Mouse (Mus musculus): ENCODE results near the gene Pard6a. TPM values are rescaled to one million over a fixed set of nuclear protein-coding genes. Genes with fewer than 3 reads are reported as not detected.

Gene Pard6a
- 10.9 and 14.2 TPM in 2 replicates for polyA plus RNA-seq (2014; fragmentation: Nextera tagmentation; extraction: Ambion mirVana)

DNA sequence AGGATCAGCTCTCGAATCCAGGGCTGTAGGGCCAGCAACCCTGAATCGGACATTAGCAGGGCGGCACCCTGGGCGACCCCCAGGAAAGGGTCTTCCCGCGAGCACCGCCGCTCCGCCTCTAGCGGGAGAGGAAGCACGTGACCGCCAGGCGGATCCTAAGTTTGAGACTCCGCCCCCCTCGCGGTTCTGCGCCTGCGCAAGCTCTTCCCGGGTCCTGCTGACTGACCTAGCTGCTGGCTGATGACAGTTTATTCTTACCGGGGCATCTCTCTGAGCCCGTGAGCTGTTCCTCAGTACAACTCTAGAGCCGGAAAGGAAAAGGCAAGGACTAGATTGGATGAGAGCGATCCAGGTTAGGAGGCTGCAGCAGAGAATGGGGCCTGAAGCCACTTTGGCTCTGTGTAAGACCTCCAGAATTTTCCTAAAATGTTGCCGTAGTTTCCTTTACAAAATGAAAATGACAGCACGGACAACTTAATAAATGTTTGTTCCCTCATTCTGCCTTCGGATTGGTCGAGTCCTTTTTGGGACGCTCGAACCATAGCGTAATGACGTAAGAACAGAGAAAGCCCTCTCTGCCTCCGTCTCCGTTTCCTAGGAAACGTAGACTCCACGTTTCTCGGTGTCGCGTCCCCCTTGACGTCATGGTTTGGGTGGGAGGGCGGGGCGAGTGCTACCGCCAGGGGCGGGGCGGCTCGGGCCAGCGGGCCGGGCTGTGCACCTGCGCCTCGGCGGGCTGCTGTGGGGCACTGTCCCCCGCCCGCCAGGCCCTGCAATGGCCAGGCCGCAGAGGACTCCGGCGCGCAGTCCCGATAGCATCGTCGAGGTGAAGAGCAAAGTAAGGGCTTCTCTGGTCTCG, at the start of gene Pard6a, which contains the start of gene Acd:
TSS of gene Pard6a (plus strand) at position 183 of the 859 bp plus-strand sequence.
TSS of gene Acd (minus strand) at position 137 of the 859 bp plus-strand sequence.
- WGBS (ENCODE audit: insufficient replicate concordance): under 1% methylated on average over 60 of the region's 60 CpGs
- peak within 1 kb of the TSS; percentile 69 for H3K4me3 ChIP-seq (ENCODE audit: low read depth, low read length)
- peak within 1 kb of the TSS; percentile 98 for H3K4me2 ChIP-seq
- H3K36me3 ChIP-seq (ENCODE audit: control insufficient read depth, insufficient read depth, low read length): peaks cover 3% of the 10 kb centered on the region; the same call in 1 of the 2 replicates
- H3K4me1 ChIP-seq (ENCODE audit: control insufficient read depth, insufficient read depth, low read length): peaks cover 13% of the 10 kb centered on the region
- H3K27me3 ChIP-seq (ENCODE audit: control insufficient read depth, insufficient read depth, low read length): no peaks in the 10 kb centered on the region
- peak within 1 kb of the TSS; percentile 77 for H3K9ac ChIP-seq (ENCODE audit: low read depth, low read length)
- H3K9me3 ChIP-seq (replicated peaks; ENCODE audit: control insufficient read depth, low read length): no peaks in the 10 kb centered on the region
- ATAC-seq (replicated peaks; ENCODE audit: insufficient number of reproducible peaks, low FRiP score, low TSS enrichment): peak; percentile 66
- H3K27ac ChIP-seq (ENCODE audit: low read depth, low read length): peak within 1 kb of the TSS; percentile 90

- H3K27ac ChIP-seq (ENCODE audit: low read depth, low read length): no peak overlapping the region
- no peaks in the 10 kb centered on the region for H3K9me3 ChIP-seq (replicated peaks; ENCODE audit: control insufficient read depth, low read length)
- no peak overlapping the region for H3K4me3 ChIP-seq (ENCODE audit: low read depth, low read length)
- no peak for ATAC-seq (replicated peaks; ENCODE audit: insufficient number of reproducible peaks, low FRiP score, low TSS enrichment)
- no peak overlapping the region for H3K4me2 ChIP-seq
- H3K27me3 ChIP-seq (ENCODE audit: control insufficient read depth, insufficient read depth, low read length): no peaks in the 10 kb centered on the region
- peaks cover 4% of the 10 kb centered on the region for H3K36me3 ChIP-seq (ENCODE audit: control insufficient read depth, insufficient read depth, low read length)
- no peak overlapping the region for H3K9ac ChIP-seq (ENCODE audit: low read depth, low read length)
- H3K4me1 ChIP-seq (ENCODE audit: control insufficient read depth, insufficient read depth, low read length): no peaks in the 10 kb centered on the region
Measured at GRCm38 (mm10) chr8:105657641-105658040, 43.3 kb upstream of the Pard6a start.

- ATAC-seq (replicated peaks; ENCODE audit: insufficient number of reproducible peaks, low FRiP score, low TSS enrichment): no peak
- WGBS (ENCODE audit: insufficient replicate concordance): 82% methylated on average over 3 of the region's 3 CpGs
- Histone ChIP-seq H3K36me3 (ENCODE audit: control insufficient read depth, insufficient read depth, low read length) (peaks cover 8% of the 10 kb centered on the region), H3K4me2 (no peak overlapping the region), H3K27me3 (ENCODE audit: control insufficient read depth, insufficient read depth, low read length) (no peaks in the 10 kb centered on the region), H3K9me3 (replicated peaks; ENCODE audit: control insufficient read depth, low read length) (no peaks in the 10 kb centered on the region), H3K27ac (ENCODE audit: low read depth, low read length) (no peak overlapping the region), H3K4me3 (ENCODE audit: low read depth, low read length) (no peak overlapping the region), H3K4me1 (ENCODE audit: control insufficient read depth, insufficient read depth, low read length) (no peaks in the 10 kb centered on the region), H3K9ac (ENCODE audit: low read depth, low read length) (no peak overlapping the region)
Measured at GRCm38 (mm10) chr8:105661167-105661566, 39.8 kb upstream of the Pard6a start.

DNA sequence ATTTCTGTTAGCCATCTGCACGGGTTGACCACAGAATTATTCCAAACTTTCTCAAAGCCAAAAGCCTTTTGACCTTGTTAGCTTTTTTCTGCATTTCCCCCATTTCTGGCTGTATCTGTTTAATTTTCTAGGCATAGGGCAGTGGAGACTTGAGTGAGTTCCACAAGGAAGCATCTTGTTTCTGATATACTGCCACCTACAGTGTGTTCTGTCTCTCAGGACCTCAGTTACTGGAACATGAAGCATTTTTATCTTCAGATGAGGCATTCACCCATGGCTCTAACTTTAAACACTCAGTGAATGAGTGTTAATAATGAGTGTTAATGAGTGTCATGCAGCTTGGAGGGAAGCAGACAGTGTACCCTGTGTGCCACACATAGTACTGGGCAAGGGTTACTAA, 23.1 kb upstream of the Pard6a start:
- peaks cover 49% of the 10 kb centered on the region for H3K36me3 ChIP-seq (ENCODE audit: control insufficient read depth, insufficient read depth, low read length)
- 86% methylated on average over 1 of the region's 1 CpGs for WGBS (ENCODE audit: insufficient replicate concordance)

DNA sequence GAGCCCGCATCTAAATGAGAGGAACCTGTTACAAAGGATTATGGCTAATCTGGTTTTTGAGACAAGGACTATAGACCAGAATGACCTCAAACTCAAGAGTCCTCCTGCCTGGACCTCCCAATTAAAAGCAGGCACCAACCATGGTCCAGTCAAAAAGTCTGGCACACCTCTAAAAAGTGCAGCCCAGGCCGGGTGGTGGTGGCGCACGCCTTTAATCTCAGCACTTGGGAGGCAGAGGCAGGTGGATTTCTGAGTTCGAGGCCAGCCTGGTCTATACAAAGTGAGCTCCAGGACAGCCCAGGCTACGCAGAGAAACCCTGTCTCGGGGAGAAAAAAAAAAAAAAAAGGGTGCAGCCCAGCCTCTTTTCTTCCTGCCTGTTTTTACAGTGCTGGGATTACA, 15.6 kb upstream of the Pard6a start:
- H3K4me2 ChIP-seq: no peak overlapping the region; the same call in 1 of the 2 replicates
- 76% methylated on average over 7 of the region's 7 CpGs for WGBS (ENCODE audit: insufficient replicate concordance)
- no peak overlapping the region for H3K27ac ChIP-seq (ENCODE audit: low read depth, low read length)
- no peak overlapping the region; the same call in 1 of the 2 replicates for H3K9ac ChIP-seq (ENCODE audit: low read depth, low read length)
- H3K36me3 ChIP-seq (ENCODE audit: control insufficient read depth, insufficient read depth, low read length): peaks cover 20% of the 10 kb centered on the region
- no peak for ATAC-seq (replicated peaks; ENCODE audit: insufficient number of reproducible peaks, low FRiP score, low TSS enrichment)
- H3K4me1 ChIP-seq (ENCODE audit: control insufficient read depth, insufficient read depth, low read length): peaks cover 9% of the 10 kb centered on the region
- H3K4me3 ChIP-seq (ENCODE audit: low read depth, low read length): no peak overlapping the region
- peaks cover 5% of the 10 kb centered on the region; the same call in 1 of the 2 replicates for H3K27me3 ChIP-seq (ENCODE audit: control insufficient read depth, insufficient read depth, low read length)
- H3K9me3 ChIP-seq (replicated peaks; ENCODE audit: control insufficient read depth, low read length): no peaks in the 10 kb centered on the region

More for the DNA sequence above, 23.1 kb upstream of the Pard6a start:
- Histone ChIP-seq H3K9ac (ENCODE audit: low read depth, low read length) (no peak overlapping the region), H3K4me1 (ENCODE audit: control insufficient read depth, insufficient read depth, low read length) (no peaks in the 10 kb centered on the region), H3K4me2 (no peak overlapping the region), H3K9me3 (replicated peaks; ENCODE audit: control insufficient read depth, low read length) (no peaks in the 10 kb centered on the region), H3K27ac (ENCODE audit: low read depth, low read length) (no peak overlapping the region), H3K27me3 (ENCODE audit: control insufficient read depth, insufficient read depth, low read length) (no peaks in the 10 kb centered on the region), H3K4me3 (ENCODE audit: low read depth, low read length) (no peak overlapping the region)
- ATAC-seq (replicated peaks; ENCODE audit: insufficient number of reproducible peaks, low FRiP score, low TSS enrichment): no peak

DNA sequence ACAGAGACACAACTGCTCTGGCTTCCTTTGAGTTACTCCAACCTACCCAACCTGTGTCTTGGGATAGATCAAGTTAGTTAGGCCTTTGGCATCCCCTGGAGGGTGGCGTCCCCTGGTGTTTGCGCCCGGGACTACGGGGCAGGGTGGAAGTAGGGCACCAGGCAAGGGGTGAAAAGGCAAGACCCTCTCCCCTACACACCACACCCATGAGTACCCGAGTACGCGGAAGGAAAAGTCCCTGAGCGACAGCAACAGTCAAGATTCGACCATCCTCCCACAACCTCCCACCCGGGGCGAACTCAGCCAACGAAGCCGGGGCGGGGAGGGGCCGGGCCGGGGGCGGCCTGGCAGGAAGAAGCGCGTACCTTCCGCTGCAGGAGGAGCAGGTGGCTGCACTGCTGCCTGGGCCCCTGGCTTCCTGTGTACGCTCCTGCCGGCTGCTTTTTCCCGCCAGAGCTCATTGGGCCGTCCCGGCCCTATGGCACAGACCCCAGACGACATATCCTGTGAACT, 15.1 kb upstream of the Pard6a start, which contains the start of gene Carmil2:
TSS of gene Carmil2 (plus strand) at position 479 of the 513 bp plus-strand sequence.
- peak within 1 kb of the TSS; percentile 56 for H3K4me2 ChIP-seq
- peaks cover 9% of the 10 kb centered on the region for H3K4me1 ChIP-seq (ENCODE audit: control insufficient read depth, insufficient read depth, low read length)
- peaks cover 6% of the 10 kb centered on the region; the same call in 1 of the 2 replicates for H3K27me3 ChIP-seq (ENCODE audit: control insufficient read depth, insufficient read depth, low read length)
- no peaks in the 10 kb centered on the region for H3K9me3 ChIP-seq (replicated peaks; ENCODE audit: control insufficient read depth, low read length)
- no peak within 1 kb of the TSS for H3K27ac ChIP-seq (ENCODE audit: low read depth, low read length)
- peak within 1 kb of the TSS; percentile 1; the same call in 1 of the 2 replicates for H3K9ac ChIP-seq (ENCODE audit: low read depth, low read length)
- 14% methylated on average over 26 of the region's 26 CpGs for WGBS (ENCODE audit: insufficient replicate concordance)
- peaks cover 17% of the 10 kb centered on the region for H3K36me3 ChIP-seq (ENCODE audit: control insufficient read depth, insufficient read depth, low read length)
- H3K4me3 ChIP-seq (ENCODE audit: low read depth, low read length): peak within 1 kb of the TSS; percentile 20; the same call in 1 of the 2 replicates
- no peak for ATAC-seq (replicated peaks; ENCODE audit: insufficient number of reproducible peaks, low FRiP score, low TSS enrichment)

GRCm38 (mm10) chr8:105686551-105686950, 14.4 kb upstream of the Pard6a start:
- Histone ChIP-seq H3K4me2 (no peak overlapping the region), H3K27me3 (ENCODE audit: control insufficient read depth, insufficient read depth, low read length) (peaks cover 10% of the 10 kb centered on the region; the same call in 1 of the 2 replicates), H3K27ac (ENCODE audit: low read depth, low read length) (no peak overlapping the region), H3K9ac (ENCODE audit: low read depth, low read length) (no peak overlapping the region), H3K4me3 (ENCODE audit: low read depth, low read length) (no peak overlapping the region), H3K36me3 (ENCODE audit: control insufficient read depth, insufficient read depth, low read length) (peaks cover 16% of the 10 kb centered on the region; the same call in 1 of the 2 replicates), H3K9me3 (replicated peaks; ENCODE audit: control insufficient read depth, low read length) (no peaks in the 10 kb centered on the region), H3K4me1 (ENCODE audit: control insufficient read depth, insufficient read depth, low read length) (peaks cover 9% of the 10 kb centered on the region)
- WGBS (ENCODE audit: insufficient replicate concordance): 62% methylated on average over 6 of the region's 6 CpGs
- ATAC-seq (replicated peaks; ENCODE audit: insufficient number of reproducible peaks, low FRiP score, low TSS enrichment): no peak

- Histone ChIP-seq H3K4me1 (ENCODE audit: control insufficient read depth, insufficient read depth, low read length) (peaks cover 9% of the 10 kb centered on the region), H3K9ac (ENCODE audit: low read depth, low read length) (no peak overlapping the region), H3K9me3 (replicated peaks; ENCODE audit: control insufficient read depth, low read length) (no peaks in the 10 kb centered on the region), H3K36me3 (ENCODE audit: control insufficient read depth, insufficient read depth, low read length) (peaks cover 9% of the 10 kb centered on the region; the same call in 1 of the 2 replicates), H3K27me3 (ENCODE audit: control insufficient read depth, insufficient read depth, low read length) (peaks cover 10% of the 10 kb centered on the region; the same call in 1 of the 2 replicates), H3K4me2 (no peak overlapping the region), H3K27ac (ENCODE audit: low read depth, low read length) (no peak overlapping the region), H3K4me3 (ENCODE audit: low read depth, low read length) (no peak overlapping the region)
- 62% methylated on average over 8 of the region's 8 CpGs for WGBS (ENCODE audit: insufficient replicate concordance)
- ATAC-seq (replicated peaks; ENCODE audit: insufficient number of reproducible peaks, low FRiP score, low TSS enrichment): no peak
Measured at GRCm38 (mm10) chr8:105687512-105687911, 13.4 kb upstream of the Pard6a start.

Measured in heart, embryonic 11.5 days (tissue).